Mouse (Mus musculus): ENCODE measurements around the gene Vps13a.

Vps13a gene

GRCm38 (mm10) chr19:16576790-16577189 is 203.9 kb downstream of the Vps13a start:
- DNase-seq, result no peak

Data from kidney, adult 11 months (tissue).